Mouse (Mus musculus) lung, adult 2 months (tissue): ENCODE measurements around the gene Gnb5.

Source experiments
- CTCF ChIP-seq: fragments of 200-500 bp; IDR thresholded peaks from 2 replicates; pipeline ENCODE4 v1.5.1; 2011; ENCODE audit warnings: mild to moderate bottlenecking, low read length, control low read depth; ENCODE audit not compliant: insufficient read depth
- POLR2A ChIP-seq: fragments of 200-500 bp; IDR thresholded peaks from 2 replicates; pipeline ENCODE4 v1.6.1; 2011; ENCODE audit warnings: low read depth, mild to moderate bottlenecking, control low read depth, low read length, borderline replicate concordance; ENCODE audit errors: extremely low read depth

DNA sequence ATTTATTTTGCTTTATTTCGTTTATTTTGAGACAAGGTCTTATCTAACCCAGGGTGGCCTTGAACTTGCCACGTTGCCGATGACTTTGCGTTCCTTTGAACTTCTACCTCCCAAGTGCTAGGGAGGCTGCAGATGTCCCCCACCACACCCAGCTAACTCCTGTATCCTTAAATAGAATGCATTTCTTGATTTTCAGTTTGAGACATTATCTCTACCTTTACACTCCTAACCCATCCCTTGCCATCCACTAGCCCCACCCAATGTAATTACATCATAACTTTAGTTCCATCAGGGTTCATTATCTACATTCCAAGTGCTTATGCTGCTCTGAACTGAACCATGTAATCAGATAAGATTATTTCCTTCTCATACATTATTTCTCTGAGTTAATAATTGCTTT is 49.7 kb downstream of the Gnb5 start:
- TF ChIP-seq POLR2A (no peak), CTCF (no peak)
